Mouse (Mus musculus): ENCODE measurements at regions not wholly inside any gene's neighbourhood (a gene's known extent, or its start where the extent isn't known, plus 50 kb on each side); places are given as distances from the start of the nearest gene placed in this dataset.
A peak's percentile ranks its signal among the peaks of the same experiment; 100 is the strongest.
"Not testable (repeated sequence)": the region's sequence is repeated elsewhere in the genome, so short reads cannot be mapped to it uniquely, and the experiment has no call there.

DNA sequence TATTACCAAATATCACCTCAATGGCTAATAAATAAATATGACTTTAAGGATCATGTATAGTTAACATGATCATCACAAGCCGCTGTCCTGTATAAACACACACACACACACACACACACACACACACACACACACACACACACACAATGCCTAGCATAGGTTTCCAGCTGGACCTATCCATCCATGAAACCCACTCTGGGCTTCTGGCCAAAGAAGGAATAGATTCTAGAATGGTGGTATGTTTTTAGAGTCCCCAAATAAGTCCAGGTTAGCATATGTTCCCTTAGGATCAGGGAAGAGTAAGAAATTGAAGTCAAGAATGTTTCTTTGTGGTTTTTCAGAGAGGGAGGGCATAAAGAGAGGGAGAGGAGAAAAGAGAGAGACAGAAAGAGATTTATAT lies 110.6 kb upstream of the Ndn start:
- Histone ChIP-seq H3K4me2 (ENCODE audit: low read depth, low read length, severe bottlenecking) (no peak overlapping the region), H3K36me3 (ENCODE audit: control insufficient read depth, insufficient read depth, low read length) (no peaks in the 10 kb centered on the region), H3K4me1 (replicated peaks; ENCODE audit: control insufficient read depth, insufficient read depth, low read length) (no peaks in the 10 kb centered on the region), H3K4me3 (ENCODE audit: low read depth, low read length) (no peak overlapping the region), H3K9me3 (ENCODE audit: control insufficient read depth, low read length) (no peaks in the 10 kb centered on the region; the same call in 1 of the 2 replicates), H3K27ac (ENCODE audit: low read depth, low read length) (no peak overlapping the region), H3K9ac (ENCODE audit: low read length) (no peak overlapping the region), H3K27me3 (ENCODE audit: control insufficient read depth, insufficient read depth, low read length) (no peaks in the 10 kb centered on the region)
- DNase-seq (ENCODE audit: low spot score) (no peak), ATAC-seq (replicated peaks; ENCODE audit: low FRiP score) (no peak)
- 91% methylated on average over 1 of the region's 1 CpGs for WGBS

DNA sequence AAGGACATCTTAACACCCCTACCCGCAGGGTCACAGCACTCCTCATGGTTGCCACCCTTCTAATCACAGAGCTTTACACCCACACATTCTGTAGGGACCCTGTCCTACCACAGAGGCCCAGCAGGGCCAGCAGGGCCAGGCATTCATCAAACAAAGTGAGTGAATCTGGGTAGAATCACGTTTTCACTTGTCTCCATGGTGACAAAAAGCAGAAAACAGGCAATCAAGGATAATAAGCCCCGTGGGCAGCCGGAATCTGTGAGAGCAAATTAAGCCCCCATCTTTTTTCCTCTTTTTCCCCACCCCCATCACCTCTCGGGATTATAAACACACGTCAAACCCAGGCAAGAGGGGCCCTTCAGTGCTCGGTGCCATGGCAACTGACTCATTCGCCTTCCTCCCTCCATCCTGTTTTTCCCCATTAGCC lies 84.7 kb upstream of the Ndn start:
- Histone ChIP-seq H3K9me3 (ENCODE audit: control insufficient read depth, low read length) (no peaks in the 10 kb centered on the region), H3K4me1 (replicated peaks; ENCODE audit: control insufficient read depth, insufficient read depth, low read length) (no peaks in the 10 kb centered on the region), H3K4me2 (ENCODE audit: low read depth, low read length, severe bottlenecking) (no peak overlapping the region), H3K9ac (ENCODE audit: low read length) (no peak overlapping the region), H3K4me3 (ENCODE audit: low read depth, low read length) (no peak overlapping the region), H3K27me3 (ENCODE audit: control insufficient read depth, insufficient read depth, low read length) (no peaks in the 10 kb centered on the region), H3K36me3 (ENCODE audit: control insufficient read depth, insufficient read depth, low read length) (no peaks in the 10 kb centered on the region), H3K27ac (ENCODE audit: low read depth, low read length) (peak overlapping the region; percentile 70; the same call in 1 of the 2 replicates)
- peak; percentile 75 for DNase-seq (ENCODE audit: low spot score)
- WGBS, result 30% methylated on average over 8 of the region's 8 CpGs
- ATAC-seq (replicated peaks; ENCODE audit: low FRiP score), result peak; percentile 96

DNA sequence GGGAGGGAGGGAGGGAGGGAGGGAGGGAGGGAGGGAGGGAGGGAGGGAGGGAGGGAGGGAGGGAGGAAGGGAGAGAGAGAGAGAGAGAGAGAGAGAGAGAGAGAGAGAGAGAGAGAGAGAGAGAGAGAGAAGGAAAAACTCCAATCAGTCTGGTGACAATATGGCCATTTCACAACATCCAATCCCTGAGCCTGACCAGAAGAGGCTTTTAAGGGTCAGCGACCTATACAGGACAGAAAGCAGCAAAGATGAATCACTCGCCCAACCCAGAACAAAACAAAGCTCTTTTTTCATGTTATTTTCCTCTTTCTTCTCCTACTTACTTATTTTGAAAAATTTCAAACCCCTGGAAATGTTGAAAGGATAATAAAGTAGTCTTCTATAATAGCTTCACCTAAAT lies 84.2 kb upstream of the Ndn start:
- not testable (repeated sequence) for H3K36me3 ChIP-seq (ENCODE audit: control insufficient read depth, insufficient read depth, low read length); H3K9ac ChIP-seq (ENCODE audit: low read length); H3K4me1 ChIP-seq (replicated peaks; ENCODE audit: control insufficient read depth, insufficient read depth, low read length); H3K27me3 ChIP-seq (ENCODE audit: control insufficient read depth, insufficient read depth, low read length); DNase-seq (ENCODE audit: low spot score); H3K4me2 ChIP-seq (ENCODE audit: low read depth, low read length, severe bottlenecking); H3K4me3 ChIP-seq (ENCODE audit: low read depth, low read length); H3K9me3 ChIP-seq (ENCODE audit: control insufficient read depth, low read length)
- WGBS, result 35% methylated on average over 2 of the region's 2 CpGs
- H3K27ac ChIP-seq (ENCODE audit: low read depth, low read length), result peak overlapping the region; percentile 62; the same call in 1 of the 2 replicates
- ATAC-seq (replicated peaks; ENCODE audit: low FRiP score), result peak; percentile 57; the same call in 1 of the 2 replicates

DNA sequence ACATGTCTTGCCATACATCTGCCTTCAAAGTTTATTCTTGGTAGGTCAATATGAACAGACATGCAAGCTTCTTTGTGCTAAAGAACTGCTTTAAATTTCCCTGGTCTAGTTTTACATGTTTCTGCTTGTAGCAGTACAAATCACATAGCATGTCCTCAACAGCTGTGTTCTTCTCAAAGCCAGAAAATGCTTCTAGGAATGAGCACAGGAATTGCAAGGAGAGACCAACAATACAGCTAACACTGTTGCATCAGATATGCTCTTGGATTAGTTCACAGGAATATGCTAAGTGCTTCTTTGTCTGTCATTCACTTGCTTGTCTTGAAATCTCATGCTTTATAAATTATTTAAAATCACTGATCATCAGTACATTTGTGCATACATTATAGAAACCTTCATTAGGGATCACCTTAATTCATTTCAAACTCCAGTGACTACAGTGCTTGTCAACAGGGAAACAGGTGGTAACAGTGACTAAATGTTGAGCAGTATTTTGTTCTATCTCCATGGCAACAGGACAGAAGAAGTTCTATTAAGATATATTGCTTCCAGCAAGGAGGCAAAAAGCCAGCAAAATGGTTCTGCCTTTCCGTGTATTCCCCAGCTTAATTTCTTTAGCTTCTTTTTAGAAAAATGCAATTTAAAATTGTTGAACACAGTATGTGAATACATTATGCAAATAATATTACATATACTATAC lies 77.1 kb upstream of the Ndn start:
- Histone ChIP-seq H3K9ac (ENCODE audit: low read length) (no peak overlapping the region), H3K4me1 (replicated peaks; ENCODE audit: control insufficient read depth, insufficient read depth, low read length) (0 out of 2 replicates have a peak, but pooled peaks cover 2% of the 10 kb centered on the region)
- 0 out of 2 replicates have a peak, but pooled peaks have one; percentile 24 for ATAC-seq (replicated peaks; ENCODE audit: low FRiP score)

DNA sequence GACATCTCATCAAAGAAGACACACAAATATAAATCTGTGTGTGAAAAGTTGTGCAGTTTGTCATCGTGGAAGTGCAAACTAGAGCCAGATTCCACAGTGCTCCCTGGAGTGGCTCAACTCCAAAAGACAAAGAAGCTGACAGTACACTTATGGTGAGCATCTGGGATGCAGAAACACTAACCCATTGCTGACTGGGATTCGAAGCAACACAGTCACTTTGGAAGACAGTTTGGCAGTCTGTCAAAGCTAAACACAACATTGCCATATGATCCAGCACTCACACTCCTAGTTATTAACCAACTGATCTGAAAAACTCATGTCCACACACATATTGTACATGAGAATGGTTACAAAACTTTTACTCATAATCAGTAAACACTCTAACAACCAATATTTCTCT lies 70.2 kb upstream of the Ndn start:
- Histone ChIP-seq H3K36me3 (ENCODE audit: control insufficient read depth, insufficient read depth, low read length) (no peaks in the 10 kb centered on the region), H3K4me2 (ENCODE audit: low read depth, low read length, severe bottlenecking) (no peak overlapping the region), H3K9me3 (ENCODE audit: control insufficient read depth, low read length) (no peaks in the 10 kb centered on the region; the same call in 1 of the 2 replicates), H3K27ac (ENCODE audit: low read depth, low read length) (no peak overlapping the region), H3K27me3 (ENCODE audit: control insufficient read depth, insufficient read depth, low read length) (no peaks in the 10 kb centered on the region), H3K9ac (ENCODE audit: low read length) (no peak overlapping the region), H3K4me3 (ENCODE audit: low read depth, low read length) (no peak overlapping the region), H3K4me1 (replicated peaks; ENCODE audit: control insufficient read depth, insufficient read depth, low read length) (no peaks in the 10 kb centered on the region)
- ATAC-seq (replicated peaks; ENCODE audit: low FRiP score) (no peak), DNase-seq (ENCODE audit: low spot score) (no peak)
- 72% methylated on average over 2 of the region's 2 CpGs for WGBS

More for the DNA sequence above, 77.1 kb upstream of the Ndn start:
- H3K27ac ChIP-seq (ENCODE audit: low read depth, low read length), result no peak overlapping the region
- H3K27me3 ChIP-seq (ENCODE audit: control insufficient read depth, insufficient read depth, low read length), result no peaks in the 10 kb centered on the region
- no peak overlapping the region for H3K4me2 ChIP-seq (ENCODE audit: low read depth, low read length, severe bottlenecking)
- H3K4me3 ChIP-seq (ENCODE audit: low read depth, low read length), result no peak overlapping the region
- no peak for DNase-seq (ENCODE audit: low spot score)
- WGBS, result 71% methylated on average over 1 of the region's 1 CpGs
- no peaks in the 10 kb centered on the region for H3K36me3 ChIP-seq (ENCODE audit: control insufficient read depth, insufficient read depth, low read length)
- H3K9me3 ChIP-seq (ENCODE audit: control insufficient read depth, low read length), result no peaks in the 10 kb centered on the region

DNA sequence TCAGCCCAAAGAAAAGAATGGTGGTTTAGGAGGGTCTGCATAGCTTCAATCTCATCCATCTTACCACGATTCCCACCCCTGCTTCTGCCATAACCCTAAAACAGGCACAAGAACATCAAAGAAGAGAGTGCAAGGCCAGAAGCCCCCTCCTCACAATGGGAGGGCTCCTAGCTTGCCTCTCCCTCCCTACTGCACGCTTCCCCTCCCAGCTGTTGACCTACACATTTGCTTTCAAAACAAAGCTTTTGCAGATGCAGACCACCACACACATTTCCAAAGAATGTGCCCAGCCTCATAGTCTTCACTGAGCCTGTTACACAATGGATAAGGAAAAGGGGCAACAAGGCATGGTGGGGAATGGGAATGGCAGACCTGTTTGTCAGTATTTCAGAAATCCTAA lies 67.9 kb upstream of the Ndn start:
- Histone ChIP-seq H3K9me3 (ENCODE audit: control insufficient read depth, low read length) (no peaks in the 10 kb centered on the region; the same call in 1 of the 2 replicates), H3K36me3 (ENCODE audit: control insufficient read depth, insufficient read depth, low read length) (no peaks in the 10 kb centered on the region), H3K4me1 (replicated peaks; ENCODE audit: control insufficient read depth, insufficient read depth, low read length) (no peaks in the 10 kb centered on the region), H3K9ac (ENCODE audit: low read length) (no peak overlapping the region), H3K27ac (ENCODE audit: low read depth, low read length) (peak overlapping the region; percentile 60), H3K4me3 (ENCODE audit: low read depth, low read length) (no peak overlapping the region), H3K27me3 (ENCODE audit: control insufficient read depth, insufficient read depth, low read length) (no peaks in the 10 kb centered on the region), H3K4me2 (ENCODE audit: low read depth, low read length, severe bottlenecking) (no peak overlapping the region)
- DNase-seq (ENCODE audit: low spot score), result no peak
- WGBS, result 56% methylated on average over 2 of the region's 2 CpGs
- peak; percentile 46 for ATAC-seq (replicated peaks; ENCODE audit: low FRiP score)

DNA sequence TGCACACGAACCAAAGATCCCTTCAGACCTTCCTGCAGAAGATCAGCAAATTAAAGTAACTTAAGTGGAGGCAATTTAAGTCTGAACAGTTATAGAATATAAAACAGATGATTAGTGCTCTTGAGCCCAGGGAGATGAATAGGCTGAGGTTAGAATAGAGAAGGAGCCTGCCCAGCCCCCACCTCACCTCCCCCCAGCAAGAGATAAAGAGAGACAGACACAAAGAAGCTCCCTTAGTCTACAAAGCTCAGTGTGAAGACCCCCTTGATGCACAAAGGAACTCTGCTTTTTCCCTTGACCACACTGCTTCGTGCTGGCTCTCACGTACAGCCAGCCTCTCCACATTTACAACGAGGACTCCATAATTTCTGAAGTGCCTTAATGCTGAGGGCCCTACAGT lies 67.3 kb upstream of the Ndn start:
- 33% methylated on average over 4 of the region's 4 CpGs for WGBS
- DNase-seq (ENCODE audit: low spot score), result peak; percentile 50
- Histone ChIP-seq H3K27ac (ENCODE audit: low read depth, low read length) (0 out of 2 replicates have a peak overlapping the region, but pooled peaks have one; percentile 60), H3K4me3 (ENCODE audit: low read depth, low read length) (no peak overlapping the region), H3K36me3 (ENCODE audit: control insufficient read depth, insufficient read depth, low read length) (no peaks in the 10 kb centered on the region), H3K27me3 (ENCODE audit: control insufficient read depth, insufficient read depth, low read length) (no peaks in the 10 kb centered on the region), H3K9me3 (ENCODE audit: control insufficient read depth, low read length) (no peaks in the 10 kb centered on the region; the same call in 1 of the 2 replicates), H3K9ac (ENCODE audit: low read length) (no peak overlapping the region), H3K4me2 (ENCODE audit: low read depth, low read length, severe bottlenecking) (no peak overlapping the region), H3K4me1 (replicated peaks; ENCODE audit: control insufficient read depth, insufficient read depth, low read length) (no peaks in the 10 kb centered on the region)
- ATAC-seq (replicated peaks; ENCODE audit: low FRiP score), result peak; percentile 76

All from forebrain, embryonic 11.5 days (tissue).